ENCODE assay signal across 13 mouse cellular contexts in genomic region chr1:73500671-73501070, GRCm38 (mm10).
"Had no signal": no experiment of that assay in that cellular context is flagged by ENCODE, and none has a peak within 500 bp of the region (broad histone marks: within the 10 kb centered on the region; RNA-seq: fewer than 3 reads in every experiment).

No protein-coding gene starts in this region.

- DNase-seq: lung, adult 18-20 months; lung, embryonic 14.5 days; lung, postnatal 10 days; retina, postnatal 1 day; right cerebral cortex, adult 18-20 months; right cerebral cortex, postnatal 25 days; right cerebral cortex, postnatal 4 days; spleen, adult 18-20 months; thymus, adult 18-20 months; thymus, postnatal 14 days; thymus, postnatal 36 days had no signal

- ATAC-seq: midbrain, embryonic 13.5 days; midbrain, embryonic 15.5 days had no signal
